Mouse (Mus musculus) ES-E14 (cell line): ENCODE data around the gene Gm45711. TPM values are rescaled to one million over a fixed set of nuclear protein-coding genes. Genes with fewer than 3 reads are reported as not detected.

ENCODE experiments used
- DNase-seq: peaks from one replicate; pipeline ENCODE4 v3.0.0-alpha.2; 2013; ENCODE audit warnings: low read depth, low spot score
- H3K27ac ChIP-seq: 2 replicates; pipeline ENCODE4 v1.5.1; 2012; ENCODE audit warnings: low read depth, mild to moderate bottlenecking, low read length, moderate library complexity, mixed read lengths; ENCODE audit not compliant: poor library complexity, insufficient read depth, severe bottlenecking
- H3K36me3 ChIP-seq: 2 replicates; pipeline ENCODE4 v1.6.1; 2012; ENCODE audit warnings: mild to moderate bottlenecking, low read length, moderate library complexity, mixed read lengths; ENCODE audit not compliant: control insufficient read depth, poor library complexity, insufficient read depth, severe bottlenecking
- H3K4me1 ChIP-seq, 2 experiments: fragments of 150-350 bp in 1 of 2; sonication (generic) in 1 of 2; 2 replicates each; pipeline ENCODE4 v1.6.1; 2012; ENCODE audit warnings: low read length in 2 of 2, mild to moderate bottlenecking in 1 of 2, mixed read lengths in 1 of 2; ENCODE audit not compliant: control insufficient read depth in 2 of 2, insufficient read depth in 2 of 2, poor library complexity in 1 of 2
- H3K4me3 ChIP-seq, 2 experiments: fragments of 150-350 bp in 1 of 2; sonication (generic) in 1 of 2; 2 replicates each; pipeline ENCODE4 v1.5.1; 2012; ENCODE audit warnings: low read length in 2 of 2, low read depth in 1 of 2, mild to moderate bottlenecking in 1 of 2, mixed read lengths in 1 of 2; ENCODE audit not compliant: insufficient read depth in 1 of 2, poor library complexity in 1 of 2, severe bottlenecking in 1 of 2
- H3K9ac ChIP-seq: 2 replicates; pipeline ENCODE4 v1.6.1; 2012; ENCODE audit warnings: low read depth, mild to moderate bottlenecking, low read length, mixed read lengths; ENCODE audit not compliant: poor library complexity, insufficient read depth, severe bottlenecking
- H3K9me3 ChIP-seq: fragments of 150-350 bp; sonication (generic); 2 replicates; pipeline ENCODE4 v1.6.1; 2012; ENCODE audit warnings: low read depth, mild to moderate bottlenecking, low read length; ENCODE audit not compliant: control insufficient read depth, insufficient read depth
- CHD2 ChIP-seq: IDR thresholded peaks from 2 replicates; pipeline ENCODE4 v1.6.1; 2014; ENCODE audit warnings: mild to moderate bottlenecking, low read depth, low read length, inconsistent platforms
- HCFC1 ChIP-seq: IDR thresholded peaks from 2 replicates; pipeline ENCODE4 v1.6.1; 2012; ENCODE audit warnings: low read length, inconsistent platforms, borderline replicate concordance; ENCODE audit not compliant: insufficient read depth
- MAFK ChIP-seq: IDR thresholded peaks from 2 replicates; pipeline ENCODE4 v1.6.1; 2014; ENCODE audit warnings: mild to moderate bottlenecking, low read depth, low read length, inconsistent platforms; ENCODE audit not compliant: insufficient read depth
- ZC3H11A ChIP-seq: IDR thresholded peaks from 2 replicates; pipeline ENCODE4 v1.6.1; 2012; ENCODE audit warnings: low read depth, mild to moderate bottlenecking, inconsistent platforms, low read length, borderline replicate concordance
- ZNF384 ChIP-seq: IDR thresholded peaks from 2 replicates; pipeline ENCODE4 v1.6.1; 2012; ENCODE audit warnings: low read depth, low read length, inconsistent platforms
- in situ Hi-C, 2 experiments: fragments of 600-800 bp; cut with MboI; formaldehyde crosslinking; loops; one replicate each; pipeline ENCODE4 v1.15.1; 2025; ENCODE audit warnings: low sequenced_read_pairs in 2 of 2, inconsistent platforms in 1 of 2; ENCODE audit not compliant: unreplicated experiment in 2 of 2
- total RNA-seq: library from RNA; depleted of rRNA; stranded (reverse); fragments of 300-350 nt; gene quantifications from 2 replicates; pipeline ENCODE4 v1.2.3, GENCODE M21; 2012

Gm45711 gene
- total RNA-seq, 1 experiment: not detected

DNA sequence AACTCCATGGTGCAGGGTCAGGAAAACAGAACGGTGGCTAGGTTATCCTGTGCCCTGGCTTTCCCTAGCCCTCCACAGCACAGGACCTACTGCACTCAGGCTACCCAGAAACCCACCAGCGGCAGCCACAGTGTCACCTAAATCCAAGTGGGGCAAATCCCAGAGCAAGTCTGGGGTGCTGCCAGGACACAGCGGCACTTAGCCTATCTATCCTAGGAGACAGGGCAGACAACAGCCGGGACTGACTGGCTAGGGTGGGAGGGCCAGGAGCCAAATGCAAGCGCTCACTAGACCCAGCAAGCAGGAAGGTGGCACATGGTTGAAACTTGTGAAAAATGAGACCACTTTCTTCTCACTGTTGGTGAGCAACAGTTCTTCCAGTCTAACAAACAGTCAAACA is 39.1 kb upstream of the Gm45711 start:
- H3K9ac ChIP-seq: no peak overlapping the region
- no peak for TF ChIP-seq MAFK
- TF ChIP-seq CHD2: no peak
- no peak for TF ChIP-seq ZC3H11A
- TF ChIP-seq ZNF384: no peak
- no peak for TF ChIP-seq HCFC1
- no peaks in the 10 kb centered on the region for H3K9me3 ChIP-seq
- H3K27ac ChIP-seq: no peak overlapping the region
- in situ Hi-C loops: no loop called here
- peaks cover 7% of the 10 kb centered on the region for H3K36me3 ChIP-seq
- H3K4me3 ChIP-seq: no peak overlapping the region
- peaks cover 2 to 12% of the 10 kb centered on the region in 2 experiments; a peak in 2 of 4 replicates for H3K4me1 ChIP-seq
- no peak for DNase-seq

GRCm38 (mm10) chr8:104346706-104347105 is 36.8 kb upstream of the Gm45711 start:
- no peak for DNase-seq
- Histone ChIP-seq H3K4me1 (peaks cover 2 to 10% of the 10 kb centered on the region in 2 experiments; a peak in 2 of 4 replicates), H3K9me3 (no peaks in the 10 kb centered on the region), H3K9ac (no peak overlapping the region), H3K27ac (no peak overlapping the region), H3K4me3 (no peak overlapping the region), H3K36me3 (peaks cover 5% of the 10 kb centered on the region; the same call in 1 of the 2 replicates)
- in situ Hi-C loops: no loop called here
- TF ChIP-seq ZNF384 (no peak), CHD2 (no peak), ZC3H11A (no peak), HCFC1 (no peak), MAFK (no peak)

GRCm38 (mm10) chr8:104344622-104345021 is 34.7 kb upstream of the Gm45711 start:
- H3K4me1 ChIP-seq: peaks cover 0 to 14% of the 10 kb centered on the region in 2 experiments; a peak in 2 of 4 replicates
- in situ Hi-C loops: no loop called here
- TF ChIP-seq MAFK (no peak), CHD2 (no peak), ZNF384 (no peak), ZC3H11A (no peak), HCFC1 (no peak)
- no peak for DNase-seq
- H3K36me3 ChIP-seq: peaks cover 5% of the 10 kb centered on the region; the same call in 1 of the 2 replicates
- no peaks in the 10 kb centered on the region for H3K9me3 ChIP-seq
- H3K4me3 ChIP-seq: no peak overlapping the region
- H3K27ac ChIP-seq: no peak overlapping the region
- H3K9ac ChIP-seq: no peak overlapping the region

DNA sequence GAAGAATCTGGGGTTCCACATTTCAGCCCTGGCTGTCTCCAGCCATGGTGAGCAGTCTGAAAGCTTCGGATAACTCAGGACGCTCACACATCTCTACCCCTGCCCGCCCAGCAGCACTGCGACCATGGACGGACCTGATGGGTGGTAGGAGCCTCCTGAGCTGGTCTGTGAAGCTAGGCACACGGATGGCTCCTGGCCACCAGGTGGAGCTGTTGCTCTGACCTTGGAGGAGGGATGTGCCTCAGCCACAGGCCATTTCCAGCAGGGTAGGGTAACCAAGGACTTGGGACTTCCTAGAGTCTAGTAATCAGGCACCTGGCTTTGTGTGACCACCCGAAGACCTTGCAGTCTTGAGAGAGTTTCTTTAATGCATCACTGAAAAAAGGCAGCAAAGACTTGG is 34.1 kb upstream of the Gm45711 start:
- H3K27ac ChIP-seq: no peak overlapping the region
- H3K9me3 ChIP-seq: no peaks in the 10 kb centered on the region
- H3K36me3 ChIP-seq: peaks cover 5% of the 10 kb centered on the region; the same call in 1 of the 2 replicates
- H3K9ac ChIP-seq: no peak overlapping the region
- H3K4me1 ChIP-seq: peaks cover 0 to 15% of the 10 kb centered on the region in 2 experiments; a peak in 2 of 4 replicates
- no peak for TF ChIP-seq ZNF384
- peak; percentile 56; the same call in 1 of the 2 replicates for TF ChIP-seq ZC3H11A
- TF ChIP-seq HCFC1: no peak
- H3K4me3 ChIP-seq: no peak overlapping the region
- DNase-seq: peak; percentile 81
- in situ Hi-C loops: no loop called here

GRCm38 (mm10) chr8:104342426-104342825 is 32.5 kb upstream of the Gm45711 start:
- no peaks in the 10 kb centered on the region for H3K36me3 ChIP-seq
- no peak for DNase-seq
- no peak for TF ChIP-seq ZNF384
- no peak for TF ChIP-seq MAFK
- TF ChIP-seq CHD2: no peak
- no peak for TF ChIP-seq HCFC1
- no peak for TF ChIP-seq ZC3H11A
- H3K9me3 ChIP-seq: no peaks in the 10 kb centered on the region
- peaks cover 0 to 15% of the 10 kb centered on the region in 2 experiments; a peak in 2 of 4 replicates for H3K4me1 ChIP-seq
- H3K4me3 ChIP-seq: no peak overlapping the region
- no peak overlapping the region for H3K27ac ChIP-seq
- in situ Hi-C loops: no loop called here
- H3K9ac ChIP-seq: no peak overlapping the region
